Mouse (Mus musculus) frontal cortex, postnatal 36 days (tissue): Measurements from ENCODE around the gene 1700025G04Rik.

Experiments used
- DNase-seq, 2 experiments: peaks; one replicate each; pipeline ENCODE4 v3.0.0; 2022; ENCODE audit warnings: low spot score in 2 of 2

The 1700025G04Rik gene

DNA sequence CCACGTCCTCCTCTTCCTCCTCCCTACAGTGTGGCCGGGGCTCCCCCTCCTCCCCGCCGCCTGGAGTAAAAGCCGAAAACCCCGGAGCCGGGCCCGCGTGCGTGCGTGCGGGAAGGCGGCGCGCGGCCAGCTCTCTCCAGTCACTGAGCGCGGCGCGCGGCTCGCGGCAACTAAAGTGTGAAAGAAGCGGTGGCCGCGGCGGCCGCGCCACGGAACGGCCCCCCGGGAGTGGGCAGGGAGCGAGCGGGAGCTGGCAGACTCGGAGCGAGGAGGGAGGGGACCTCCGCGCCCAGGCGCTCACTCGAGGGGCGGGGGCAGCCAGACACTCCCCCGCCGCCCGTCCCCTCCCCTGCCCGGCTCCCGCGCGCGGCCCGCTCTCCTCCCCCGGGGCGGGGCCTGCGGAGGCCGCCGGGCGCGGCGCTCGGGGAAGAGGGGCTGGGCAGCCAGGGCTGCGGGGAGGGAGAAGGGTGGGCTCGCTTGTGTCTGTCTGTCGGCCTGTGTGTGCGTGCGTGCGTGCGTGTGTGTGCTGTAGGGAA is at the start of gene 1700025G04Rik:
Gene 1700025G04Rik, minus strand, starts transcription at position 108 of the 536 bp plus-strand sequence.
- peak; percentile 82 to 83 for DNase-seq

DNA sequence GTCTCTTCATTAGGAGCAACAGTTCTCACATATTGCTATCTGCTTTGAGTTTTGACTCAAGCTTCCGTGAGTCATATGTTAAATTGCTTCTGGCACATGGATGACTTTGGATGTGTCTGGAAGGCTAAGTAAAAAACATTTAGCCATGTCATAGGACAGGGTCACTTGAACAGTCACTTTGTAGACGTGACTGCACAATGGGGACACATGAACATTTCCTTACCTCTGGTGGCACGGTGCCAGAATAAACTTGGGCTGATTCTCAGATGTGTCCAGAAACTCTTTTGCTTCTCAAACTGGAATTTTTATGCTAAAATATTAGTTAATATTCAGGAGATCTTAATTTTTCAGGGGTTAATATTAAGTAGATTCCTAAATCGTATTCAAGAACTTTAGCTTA is 49.6 kb upstream of the 1700025G04Rik start:
- no peak for DNase-seq

GRCm38 (mm10) chr1:152130029-152130727 is 40.3 kb upstream of the 1700025G04Rik start:
- DNase-seq: peak; percentile 16 to 29

GRCm38 (mm10) chr1:152125451-152125850 is 35.5 kb upstream of the 1700025G04Rik start:
- no peak for DNase-seq

DNA sequence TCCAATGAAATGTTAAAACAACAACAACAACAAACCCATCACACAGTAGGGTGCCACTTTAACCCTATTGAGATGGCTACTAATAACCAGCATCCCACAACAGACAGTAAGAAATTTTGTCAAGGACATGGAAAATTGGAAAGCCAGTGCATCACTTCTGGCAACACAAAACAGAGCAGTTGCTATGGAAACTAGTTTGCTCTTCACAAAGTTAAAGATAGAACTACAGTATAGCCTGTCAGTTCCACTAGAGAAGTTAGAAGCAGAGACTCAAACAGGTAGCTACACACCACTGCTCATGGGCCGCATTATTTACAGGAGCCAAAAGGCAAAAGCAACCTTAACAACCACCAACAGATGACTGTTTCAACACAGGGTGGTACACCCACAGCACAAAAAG is 20.2 kb upstream of the 1700025G04Rik start:
- no peak for DNase-seq

GRCm38 (mm10) chr1:152106136-152106535 is 16.2 kb upstream of the 1700025G04Rik start:
- no peak for DNase-seq

DNA sequence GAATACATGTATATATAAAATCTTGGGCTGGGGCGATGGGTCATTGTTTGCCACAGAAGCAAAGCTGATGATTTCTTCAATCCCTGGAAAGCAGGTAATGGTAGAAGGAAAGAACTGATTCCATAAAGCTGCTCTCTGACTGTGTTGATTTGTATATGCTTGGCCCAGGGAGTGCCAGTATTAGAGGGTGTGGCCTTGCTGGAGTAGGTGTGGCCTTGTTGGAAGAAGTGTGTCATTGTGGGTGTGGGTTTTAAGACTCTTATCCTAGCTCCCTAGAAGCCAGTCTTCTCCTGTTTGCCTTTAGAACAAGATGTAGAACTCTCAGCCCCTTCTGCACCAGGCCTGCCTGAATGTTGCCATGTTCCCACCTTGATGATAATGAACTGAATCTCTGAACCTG is 15.3 kb upstream of the 1700025G04Rik start:
- no peak for DNase-seq

- no peak for DNase-seq
These were observed 11.8 kb upstream of the 1700025G04Rik start for GRCm38 (mm10) chr1:152101746-152102145.

DNA sequence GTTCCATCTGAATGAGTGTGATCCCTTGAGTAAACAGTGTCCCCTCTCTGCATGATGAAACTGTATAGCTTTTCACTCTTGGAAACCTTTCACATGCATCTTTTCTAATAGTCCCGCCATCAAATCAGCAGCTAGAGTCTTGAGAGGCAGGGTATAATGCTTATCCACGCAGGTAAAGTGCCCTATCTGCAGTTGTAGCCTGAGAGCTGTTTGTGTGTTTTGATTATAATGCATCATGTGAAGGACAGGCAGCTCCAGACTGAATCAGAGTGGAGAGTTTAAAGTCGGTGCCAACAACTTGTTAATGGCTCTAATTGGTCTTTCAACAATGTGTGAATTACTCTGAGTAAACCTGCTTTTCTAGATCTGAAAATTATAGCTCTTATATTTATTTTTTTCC is 6.1 kb upstream of the 1700025G04Rik start:
- no peak for DNase-seq

- DNase-seq: peak; percentile 51 to 64
These were observed 930 bp upstream of the 1700025G04Rik start for GRCm38 (mm10) chr1:152090564-152091545.

DNA sequence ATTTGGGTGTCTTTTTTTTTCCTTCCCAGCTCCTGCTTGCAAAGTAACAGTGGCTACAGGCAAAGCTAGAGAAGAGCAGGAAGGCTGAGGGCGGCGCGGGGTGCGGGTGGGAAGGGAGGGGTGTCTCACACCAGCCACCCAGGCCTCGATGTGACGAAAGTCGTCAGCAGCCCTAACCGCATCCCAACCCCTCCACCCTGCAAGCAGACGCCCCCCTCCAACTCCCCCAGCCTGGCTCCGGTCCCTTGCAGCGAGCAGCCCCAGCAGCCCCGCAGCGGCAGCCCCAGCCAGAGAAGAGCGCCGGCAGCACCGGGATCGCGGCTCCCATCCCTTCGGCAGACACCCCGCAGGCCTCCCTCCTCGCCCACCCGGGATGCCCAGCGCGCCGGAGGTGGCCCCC is 399 bp downstream of the 1700025G04Rik start:
- peak; percentile 47 to 52 for DNase-seq

GRCm38 (mm10) chr1:152088791-152089401 is 1.0 kb downstream of the 1700025G04Rik start:
- peak; percentile 60 to 62 for DNase-seq

DNA sequence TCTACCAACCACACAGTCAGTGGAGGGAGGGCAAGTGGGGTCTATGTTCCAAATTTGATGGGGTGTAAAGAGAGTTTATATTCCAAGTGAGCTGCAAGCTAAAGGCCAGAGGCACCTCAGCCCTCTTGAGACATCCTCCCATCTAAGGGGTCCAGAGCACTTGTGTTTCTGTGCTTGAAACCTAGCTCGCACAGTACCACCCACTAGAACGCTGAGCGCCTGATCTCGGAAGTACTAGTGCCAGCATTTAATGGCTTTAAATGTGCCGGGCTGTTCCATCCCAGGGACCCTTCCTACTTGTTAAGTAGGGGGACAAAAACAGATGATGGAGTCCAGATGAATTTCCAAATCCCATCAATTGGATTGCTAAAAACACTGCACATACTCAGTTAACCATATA is 1.9 kb downstream of the 1700025G04Rik start:
- DNase-seq: no peak

DNA sequence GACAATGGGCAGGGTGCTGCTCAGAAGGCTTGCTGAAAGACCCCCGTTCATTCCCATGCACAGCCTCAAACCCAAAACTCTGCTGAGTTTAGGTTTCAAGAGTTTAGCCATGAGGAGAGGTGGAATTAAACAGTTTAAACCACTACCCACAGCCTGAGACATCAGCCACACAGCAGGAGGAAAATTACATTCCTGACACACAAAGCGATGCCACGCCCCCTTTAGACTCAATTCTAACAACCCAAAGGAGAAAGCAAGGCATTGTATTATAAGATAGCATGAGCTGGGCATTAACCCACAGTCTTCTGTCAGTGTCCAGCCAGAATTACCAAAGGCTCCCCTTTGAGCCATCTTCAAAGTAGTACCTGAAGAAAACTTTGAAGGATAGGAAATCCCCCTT is 3.0 kb downstream of the 1700025G04Rik start:
- DNase-seq: no peak

DNA sequence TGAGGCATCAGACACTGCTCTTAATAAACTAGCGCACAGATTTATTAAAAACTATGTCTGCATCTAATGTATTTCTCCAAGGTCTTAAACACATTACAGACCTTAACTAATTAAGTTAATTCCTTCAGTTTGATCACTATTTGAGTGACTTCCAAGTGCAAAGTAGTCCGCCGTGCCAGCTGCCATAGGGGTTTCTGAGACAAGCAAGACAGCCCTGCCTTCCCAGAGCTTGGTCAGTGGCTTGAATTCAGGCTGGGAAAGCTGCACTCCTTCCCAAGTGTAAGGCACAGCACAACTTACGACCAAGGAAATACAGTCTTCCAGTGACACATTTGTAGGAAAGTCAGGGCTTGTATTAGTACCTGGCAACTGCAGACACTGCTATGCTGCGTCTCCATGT is 4.4 kb downstream of the 1700025G04Rik start:
- DNase-seq: no peak

DNA sequence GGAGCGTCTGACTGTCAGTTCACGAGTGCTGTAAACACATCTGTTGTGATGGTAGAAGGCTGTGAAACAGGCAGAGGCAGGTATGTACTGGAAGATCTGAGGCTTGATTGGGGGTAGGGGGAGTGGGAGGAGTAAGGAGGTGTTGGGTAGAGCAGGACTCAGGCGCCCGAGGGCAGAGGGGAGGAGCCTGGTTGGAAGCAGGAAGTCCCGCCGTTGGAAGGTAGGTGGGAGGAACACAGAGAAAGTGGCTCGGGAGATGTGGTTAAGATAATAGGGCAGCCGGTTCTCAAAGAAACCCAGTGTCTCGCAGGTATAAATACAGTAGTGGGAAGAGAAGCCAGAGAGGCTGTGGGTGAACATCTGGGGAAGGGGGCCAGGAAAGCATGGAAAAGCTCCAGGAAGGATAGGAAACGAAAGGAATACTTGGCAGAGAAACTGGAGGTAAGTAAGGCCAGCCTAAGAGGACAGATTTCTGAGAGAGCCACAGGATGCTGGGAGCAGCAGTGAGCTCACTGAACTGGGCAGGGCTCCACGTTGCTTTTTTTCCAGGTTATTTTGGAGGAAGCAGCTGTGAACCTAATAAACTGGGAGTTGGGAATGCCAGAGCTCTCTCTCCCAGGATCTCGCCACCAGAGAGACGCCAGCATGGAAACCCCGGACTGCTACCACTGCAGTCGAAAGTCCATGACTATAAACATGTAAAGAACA is 5.1 kb downstream of the 1700025G04Rik start:
- DNase-seq: no peak

DNA sequence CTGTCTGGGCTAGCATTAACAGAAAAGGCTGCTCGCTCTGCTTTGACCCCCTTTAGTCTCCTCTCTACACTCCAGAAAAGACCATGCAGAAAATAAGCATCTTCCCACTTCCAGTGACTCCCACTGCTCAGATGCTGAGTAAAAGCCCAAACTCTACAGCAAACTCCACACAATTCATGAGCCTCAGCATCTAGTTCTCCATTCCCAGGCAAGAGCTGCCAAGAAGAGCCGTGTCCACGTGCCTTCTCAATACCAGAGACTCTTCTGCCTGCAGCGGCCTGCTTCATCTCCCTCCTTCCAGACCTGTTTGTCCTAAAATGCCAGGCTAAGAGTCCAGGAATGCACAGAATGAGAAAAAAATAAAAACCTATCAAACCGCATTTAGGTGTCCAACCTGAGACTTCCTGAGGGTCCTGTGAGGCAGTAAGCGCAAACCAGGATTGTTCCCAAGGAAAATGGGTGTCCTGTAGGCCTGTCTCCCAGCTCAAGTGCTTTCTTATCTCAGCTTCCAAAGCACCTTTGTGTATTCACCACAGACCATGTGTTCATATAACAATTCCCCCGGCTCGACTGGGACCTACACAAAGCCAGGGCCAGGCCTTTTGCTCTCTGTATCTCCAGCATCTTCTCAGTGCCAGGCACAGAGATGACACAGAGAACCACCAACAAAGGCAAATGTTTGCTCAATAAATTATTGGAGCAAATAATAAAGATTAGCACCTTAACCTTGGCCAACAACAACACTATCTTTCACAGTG is 7.8 kb downstream of the 1700025G04Rik start:
- peak; percentile 19 to 62 for DNase-seq

- DNase-seq: no peak
These were observed 8.8 kb downstream of the 1700025G04Rik start for GRCm38 (mm10) chr1:152081121-152081520.

- no peak for DNase-seq
These were observed 9.7 kb downstream of the 1700025G04Rik start for GRCm38 (mm10) chr1:152080244-152080643.

DNA sequence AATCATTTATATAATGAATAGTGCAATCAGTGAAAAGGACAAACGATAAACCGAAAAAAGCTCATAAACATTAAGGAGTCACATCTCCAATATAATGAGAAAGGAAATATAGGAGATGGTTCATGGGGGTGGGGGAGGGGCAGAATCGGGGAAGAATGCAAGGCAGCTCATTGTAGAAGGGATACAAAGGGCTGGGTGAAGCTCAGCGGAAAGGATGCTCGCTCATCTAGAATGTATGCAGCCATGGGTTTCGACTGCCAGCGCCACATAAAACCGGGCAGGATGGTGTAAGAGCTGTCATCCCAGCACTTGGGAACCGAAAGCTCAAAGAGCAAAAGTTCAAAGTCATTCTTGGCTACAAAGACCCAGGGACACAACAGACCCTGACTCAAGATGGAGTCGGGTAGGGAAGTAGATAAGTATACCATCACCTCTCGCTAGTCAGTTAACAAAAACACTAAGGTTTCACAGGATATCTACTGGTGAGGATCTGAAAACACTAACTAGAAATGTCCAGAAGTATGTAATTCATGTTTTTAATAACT is 12.7 kb downstream of the 1700025G04Rik start:
- DNase-seq: no peak
